Mouse (Mus musculus): Measurements from ENCODE around the gene Atad2b.
A peak's percentile ranks its signal among the peaks of the same experiment; 100 is the strongest.
"Not testable (repeated sequence)": the region's sequence is repeated elsewhere in the genome, so short reads cannot be mapped to it uniquely, and the experiment has no call there.

The Atad2b gene

GRCm38 (mm10) chr12:4914441-4914840 lies 2.7 kb upstream of the Atad2b start:
- DNase-seq: no peak

GRCm38 (mm10) chr12:4914944-4915343 lies 2.2 kb upstream of the Atad2b start:
- no peak for DNase-seq

GRCm38 (mm10) chr12:4917805-4918591 lies 845 bp downstream of the Atad2b start:
- peak; percentile 61 to 68 for DNase-seq

- no peak for DNase-seq
Measured at GRCm38 (mm10) chr12:4928197-4928596, 11.0 kb downstream of the Atad2b start.

- no peak for DNase-seq
Measured at GRCm38 (mm10) chr12:4930820-4931548, 13.8 kb downstream of the Atad2b start.

GRCm38 (mm10) chr12:4952272-4952671 lies 35.1 kb downstream of the Atad2b start:
- DNase-seq: no peak

- peak in 1 of 2 experiments; percentile 2 for DNase-seq
Measured at GRCm38 (mm10) chr12:4953156-4953555, 36.0 kb downstream of the Atad2b start.

- DNase-seq: peak; percentile 75 to 91
Measured at GRCm38 (mm10) chr12:4972939-4973338, 55.8 kb downstream of the Atad2b start.

GRCm38 (mm10) chr12:4978324-4978723 lies 61.2 kb downstream of the Atad2b start:
- DNase-seq: no peak

GRCm38 (mm10) chr12:4996981-4997380 lies 79.8 kb downstream of the Atad2b start:
- DNase-seq: peak in 1 of 2 experiments; percentile 6

- DNase-seq: no peak
Measured at GRCm38 (mm10) chr12:5005338-5005737, 88.2 kb downstream of the Atad2b start.

- DNase-seq: not testable (repeated sequence)
Measured at GRCm38 (mm10) chr12:5005776-5006175, 88.6 kb downstream of the Atad2b start.

GRCm38 (mm10) chr12:5008638-5009037 lies 91.5 kb downstream of the Atad2b start:
- DNase-seq: not testable (repeated sequence)

- no peak for DNase-seq
Measured at GRCm38 (mm10) chr12:5025226-5025861, 108.2 kb downstream of the Atad2b start.

GRCm38 (mm10) chr12:5029035-5029434 lies 111.9 kb downstream of the Atad2b start:
- DNase-seq: no peak

- no peak for DNase-seq
Measured at GRCm38 (mm10) chr12:5038008-5038407, 120.9 kb downstream of the Atad2b start.

- no peak for DNase-seq
Measured at GRCm38 (mm10) chr12:5044141-5044540, 127.0 kb downstream of the Atad2b start.

GRCm38 (mm10) chr12:5048104-5048503 lies 131.0 kb downstream of the Atad2b start:
- DNase-seq: no peak

- no peak for DNase-seq
Measured at GRCm38 (mm10) chr12:5067590-5067989, 150.4 kb downstream of the Atad2b start.

GRCm38 (mm10) chr12:5070131-5070530 lies 153.0 kb downstream of the Atad2b start:
- DNase-seq: no peak

GRCm38 (mm10) chr12:5073191-5073590 lies 156.0 kb downstream of the Atad2b start:
- no peak for DNase-seq

GRCm38 (mm10) chr12:5081480-5081879 lies 164.3 kb downstream of the Atad2b start:
- DNase-seq: no peak

- DNase-seq: no peak
Measured at GRCm38 (mm10) chr12:5084714-5085113, 167.6 kb downstream of the Atad2b start.

All from kidney, postnatal 36 days (tissue).